Mouse (Mus musculus): ENCODE measurements around the gene Emilin2. TPM values are rescaled to one million over a fixed set of nuclear protein-coding genes. Genes with fewer than 3 reads are reported as not detected.

Gene Emilin2
- total RNA-seq, 2 experiments from 2014 or later, result 1.9 to 2.3 TPM

DNA sequence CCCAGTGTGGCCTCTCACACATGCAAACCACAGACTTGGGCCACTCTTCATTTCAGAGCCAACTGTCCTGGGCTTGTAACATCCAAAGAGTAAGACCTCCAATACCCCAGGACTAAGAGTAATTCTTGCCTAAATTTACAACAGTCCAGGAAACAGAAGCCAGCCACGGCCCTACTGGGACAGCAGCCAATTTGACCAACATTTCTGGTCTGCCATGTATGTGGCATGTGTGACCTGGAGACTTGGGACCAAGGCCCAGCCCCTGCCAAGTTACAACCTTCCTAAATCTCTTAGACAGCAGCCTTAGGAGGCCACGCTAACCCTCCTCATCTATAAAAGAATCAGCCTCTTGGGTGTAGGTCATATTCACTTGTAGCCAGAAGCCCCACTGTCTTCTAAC is 58.4 kb downstream of the Emilin2 start:
- no peak for TF ChIP-seq CTCF (conservative IDR thresholded peaks at IDR 0.05)
- Histone ChIP-seq H3K27ac (no peak overlapping the region), H3K4me3 (no peak overlapping the region)
- no peak for DNase-seq (ENCODE audit: low spot score in 2 of 2)

DNA sequence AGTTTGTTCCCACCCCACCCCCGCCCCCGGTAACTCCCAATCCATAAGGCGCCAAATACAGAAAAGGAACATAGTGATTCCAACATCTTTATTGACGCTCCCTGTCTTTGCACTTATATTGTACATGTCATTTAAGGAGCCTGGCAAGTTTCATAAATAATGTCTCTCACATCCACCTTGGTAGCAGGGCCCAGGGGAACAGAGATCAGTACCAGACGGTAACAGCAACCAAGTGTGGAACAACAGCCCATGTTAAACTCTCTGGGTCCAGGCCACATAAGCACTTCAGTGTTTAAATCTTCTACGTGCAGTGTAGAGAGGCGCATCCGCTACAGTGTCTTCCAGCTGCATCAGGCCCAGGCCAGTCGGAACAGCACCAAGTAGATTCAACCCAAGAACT is 59.7 kb downstream of the Emilin2 start:
- Histone ChIP-seq H3K4me3 (no peak overlapping the region), H3K27ac (no peak overlapping the region)
- no peak for TF ChIP-seq CTCF (conservative IDR thresholded peaks at IDR 0.05)
- no peak for DNase-seq (ENCODE audit: low spot score in 2 of 2)

DNA sequence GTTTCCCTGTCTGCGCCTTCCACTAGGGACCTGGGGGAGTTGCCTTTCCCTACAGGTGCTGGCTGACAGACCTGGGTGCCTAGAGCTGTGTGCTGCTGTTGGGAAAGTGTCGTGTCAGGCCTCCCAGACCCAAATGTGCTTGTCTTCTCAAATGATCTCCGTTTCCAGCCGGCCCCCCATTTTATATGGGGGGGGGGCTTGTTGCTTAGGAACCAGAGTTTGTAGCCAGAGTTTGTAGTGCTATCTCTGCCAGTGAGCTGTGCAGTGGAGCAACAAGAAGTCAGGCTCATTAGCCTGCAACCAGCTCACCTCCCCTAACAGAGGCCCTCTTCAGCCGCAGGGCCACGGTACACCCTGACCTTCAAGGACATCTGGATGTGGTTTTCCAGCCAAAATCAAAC is 60.2 kb downstream of the Emilin2 start:
- Histone ChIP-seq H3K27ac (no peak overlapping the region), H3K4me3 (no peak overlapping the region)
- TF ChIP-seq CTCF (conservative IDR thresholded peaks at IDR 0.05), result no peak
- DNase-seq (ENCODE audit: low spot score in 2 of 2), result no peak

DNA sequence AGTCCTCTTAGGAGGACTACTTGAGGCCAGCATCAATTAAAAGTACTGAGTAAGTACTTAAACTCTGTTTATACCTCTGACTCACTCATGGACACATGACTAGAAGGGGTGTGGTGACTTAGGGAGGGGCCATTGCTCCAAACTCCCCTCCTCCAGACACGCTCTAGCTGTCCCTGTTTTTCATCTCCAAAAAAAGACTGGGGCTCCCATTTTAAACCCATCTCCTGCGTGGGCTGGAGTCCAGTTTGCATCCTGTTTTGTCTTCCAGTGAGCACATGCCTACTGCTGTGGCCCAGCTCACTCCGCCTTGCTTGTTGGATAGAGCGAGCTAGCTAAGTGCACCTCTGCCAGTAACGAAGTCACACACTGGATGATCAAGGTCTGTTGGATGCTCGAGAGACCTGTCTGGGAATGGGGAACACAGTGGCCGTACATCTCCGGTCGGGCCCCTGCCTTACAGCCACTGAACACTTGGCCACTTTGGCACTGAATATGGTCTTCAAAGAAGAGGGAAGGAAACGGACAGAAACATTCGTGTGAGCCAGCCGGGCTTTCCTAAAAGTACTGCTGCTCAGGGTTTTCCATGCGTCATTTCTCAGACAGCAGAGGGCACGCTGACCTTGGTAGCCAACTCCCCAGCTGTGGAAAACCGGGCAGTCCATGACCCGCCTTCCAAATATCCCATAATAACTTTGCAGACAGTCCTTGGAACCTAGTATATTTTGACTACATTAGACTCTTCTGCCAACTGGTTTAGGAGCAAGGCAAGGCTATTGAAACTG is 60.8 kb downstream of the Emilin2 start:
- no peak for DNase-seq (ENCODE audit: low spot score in 2 of 2)
- TF ChIP-seq CTCF (conservative IDR thresholded peaks at IDR 0.05), result no peak
- H3K4me3 ChIP-seq, result no peak overlapping the region
- no peak overlapping the region for H3K27ac ChIP-seq

GRCm38 (mm10) chr17:71250046-71250445 is 61.7 kb downstream of the Emilin2 start:
- DNase-seq (ENCODE audit: low spot score in 2 of 2), result no peak
- no peak for TF ChIP-seq CTCF (conservative IDR thresholded peaks at IDR 0.05)
- H3K4me3 ChIP-seq, result no peak overlapping the region
- no peak overlapping the region for H3K27ac ChIP-seq

DNA sequence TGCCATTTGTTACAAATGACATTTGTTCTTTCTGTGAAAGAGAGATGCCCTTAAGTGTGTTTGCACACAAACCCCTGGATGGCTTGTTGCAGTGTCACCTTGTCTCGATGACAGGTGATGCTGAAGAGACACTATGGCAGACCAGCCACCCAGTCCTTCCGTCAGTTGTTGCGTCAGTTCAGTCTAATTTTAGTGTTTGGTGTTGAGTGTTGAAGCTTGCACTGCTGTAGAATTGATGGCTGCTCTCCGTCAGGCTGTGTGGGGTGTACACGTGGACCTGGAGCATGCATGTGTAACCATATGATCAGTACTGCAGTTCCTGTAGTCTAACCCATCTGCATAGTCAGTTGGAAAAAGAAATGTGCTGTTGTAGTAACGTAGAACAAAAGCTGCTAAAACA is 62.8 kb downstream of the Emilin2 start:
- Histone ChIP-seq H3K4me3 (no peak overlapping the region), H3K27ac (peak overlapping the region; percentile 39; the same call in 1 of the 2 replicates)
- TF ChIP-seq CTCF (conservative IDR thresholded peaks at IDR 0.05), result no peak
- no peak for DNase-seq (ENCODE audit: low spot score in 2 of 2)

- TF ChIP-seq CTCF (conservative IDR thresholded peaks at IDR 0.05), result no peak
- no peak overlapping the region for H3K4me3 ChIP-seq
- no peak for DNase-seq (ENCODE audit: low spot score in 2 of 2)
- no peak overlapping the region for H3K27ac ChIP-seq
Measured at GRCm38 (mm10) chr17:71246022-71246421, 65.8 kb downstream of the Emilin2 start.

GRCm38 (mm10) chr17:71245133-71245532 is 66.6 kb downstream of the Emilin2 start:
- no peak overlapping the region for H3K4me3 ChIP-seq
- no peak for TF ChIP-seq CTCF (conservative IDR thresholded peaks at IDR 0.05)
- no peak for DNase-seq (ENCODE audit: low spot score in 2 of 2)

DNA sequence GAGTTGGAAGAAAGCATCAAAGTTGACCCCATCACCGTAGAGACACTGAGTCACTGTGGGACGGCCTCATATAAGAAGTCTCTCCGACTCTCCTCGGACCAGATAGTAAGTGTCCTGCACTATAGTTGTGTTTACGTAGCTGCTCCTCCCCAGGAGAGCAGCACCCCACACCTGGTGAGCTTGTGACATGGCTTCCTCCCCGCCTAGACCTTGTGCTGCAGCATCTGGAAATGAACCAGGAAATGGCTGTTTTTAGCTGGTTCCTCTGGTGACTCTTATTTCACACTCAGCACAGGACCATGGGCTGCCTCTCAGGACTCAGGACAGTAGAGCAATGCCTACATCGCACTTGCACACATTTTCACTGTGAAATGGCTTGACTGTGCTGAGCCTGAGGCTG is 69.1 kb downstream of the Emilin2 start:
- no peak for TF ChIP-seq CTCF (conservative IDR thresholded peaks at IDR 0.05)
- DNase-seq (ENCODE audit: low spot score in 2 of 2), result no peak
- H3K27ac ChIP-seq, result no peak overlapping the region
- no peak overlapping the region for H3K4me3 ChIP-seq

More at GRCm38 (mm10) chr17:71245133-71245532, 66.6 kb downstream of the Emilin2 start:
- no peak overlapping the region for H3K27ac ChIP-seq

DNA sequence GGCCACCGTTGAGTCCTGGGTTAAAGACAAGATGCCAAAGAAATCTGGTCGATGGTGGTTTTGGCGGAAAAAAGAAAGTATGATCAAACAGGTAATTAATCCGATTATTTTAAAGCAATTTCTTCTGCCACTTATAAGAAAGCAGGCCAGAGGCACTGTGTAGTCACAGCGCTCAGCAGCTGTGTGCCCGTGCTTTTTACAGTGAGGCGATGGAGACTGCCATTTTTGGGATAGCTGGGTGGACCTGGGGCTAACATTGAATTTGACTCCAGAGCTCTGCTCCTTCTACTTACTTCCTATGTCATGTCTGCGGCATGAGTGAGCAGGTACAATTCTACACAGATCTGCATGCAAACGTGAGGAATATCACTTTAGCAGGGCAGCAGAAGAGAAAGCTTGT is 71.0 kb downstream of the Emilin2 start:
- no peak overlapping the region for H3K4me3 ChIP-seq
- H3K27ac ChIP-seq, result no peak overlapping the region
- no peak for TF ChIP-seq CTCF (conservative IDR thresholded peaks at IDR 0.05)
- no peak for DNase-seq (ENCODE audit: low spot score in 2 of 2)

- Histone ChIP-seq H3K27ac (no peak overlapping the region), H3K4me3 (no peak overlapping the region)
- no peak for TF ChIP-seq CTCF (conservative IDR thresholded peaks at IDR 0.05)
- no peak for DNase-seq (ENCODE audit: low spot score in 2 of 2)
Measured at GRCm38 (mm10) chr17:71238494-71238893, 73.3 kb downstream of the Emilin2 start.

DNA sequence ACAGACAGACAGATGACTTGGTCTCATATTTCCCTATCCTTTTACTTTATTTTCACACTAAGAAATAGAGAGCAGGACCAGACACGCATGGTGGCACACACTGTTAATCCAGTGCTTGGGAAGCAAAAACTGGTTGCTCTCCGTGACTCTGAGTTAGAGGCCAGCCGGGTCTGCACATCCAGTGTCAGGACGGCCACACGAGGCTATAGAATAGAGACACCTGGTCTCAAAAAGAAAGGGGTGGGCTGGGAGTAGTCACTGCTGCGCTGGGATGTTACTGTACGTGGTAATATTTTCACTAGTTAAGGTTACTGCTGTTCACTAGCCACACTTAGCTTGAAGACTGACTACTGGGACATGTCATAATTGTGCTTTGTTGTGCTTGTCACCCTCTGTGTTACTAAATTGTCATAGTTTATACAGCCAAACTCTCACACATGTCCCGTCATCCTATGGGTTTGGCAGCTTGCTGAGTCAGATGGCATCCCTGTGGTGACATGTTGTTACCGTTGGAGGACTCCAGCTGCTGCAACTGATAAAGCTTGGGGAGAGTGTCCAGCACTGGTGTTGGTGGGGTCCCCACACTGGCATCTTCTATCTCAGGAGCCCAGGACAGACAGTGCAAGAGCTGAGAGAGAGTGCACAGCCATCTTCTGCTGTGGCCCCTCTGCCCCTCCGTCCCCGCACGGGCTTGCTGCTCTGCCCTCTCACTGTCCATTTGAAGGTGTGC is 76.4 kb downstream of the Emilin2 start:
- H3K27ac ChIP-seq, result no peak overlapping the region
- H3K4me3 ChIP-seq, result no peak overlapping the region
- no peak for DNase-seq (ENCODE audit: low spot score in 2 of 2)
- no peak for TF ChIP-seq CTCF (conservative IDR thresholded peaks at IDR 0.05)

DNA sequence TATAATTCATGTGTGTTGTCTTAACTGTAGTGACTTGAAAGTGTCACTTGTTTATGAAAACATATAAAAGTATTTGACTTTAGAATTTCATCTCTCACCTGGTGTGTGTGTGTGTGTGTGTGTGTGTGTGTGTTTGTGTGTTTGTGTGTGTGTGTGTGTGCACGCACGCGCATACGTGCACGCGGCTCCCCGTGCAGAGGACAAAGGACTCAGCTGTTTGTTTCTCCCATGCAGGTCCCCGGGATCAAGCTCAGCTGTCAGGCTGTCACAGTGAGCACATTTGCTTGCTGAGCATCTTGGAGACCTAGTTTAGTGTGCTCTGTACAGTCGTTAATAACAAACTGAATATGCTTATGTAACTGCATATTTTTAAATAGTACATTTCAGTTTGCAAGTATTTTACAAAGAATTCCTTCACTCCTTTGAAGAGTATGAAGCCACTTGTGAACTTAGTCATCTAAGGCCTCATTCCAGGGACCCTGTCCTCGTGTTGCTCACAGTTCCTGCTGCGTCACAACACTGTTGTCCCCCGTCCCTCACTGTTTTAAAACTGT is 77.7 kb downstream of the Emilin2 start:
- DNase-seq (ENCODE audit: low spot score in 2 of 2), result no peak
- Histone ChIP-seq H3K4me3 (no peak overlapping the region), H3K27ac (no peak overlapping the region)
- no peak for TF ChIP-seq CTCF (conservative IDR thresholded peaks at IDR 0.05)

All from layer of hippocampus, adult 2 months (tissue).